Mouse (Mus musculus): ENCODE measurements at regions not wholly inside any gene's neighbourhood (a gene's known extent, or its start where the extent isn't known, plus 50 kb on each side); places are given as distances from the start of the nearest gene placed in this dataset.

DNA sequence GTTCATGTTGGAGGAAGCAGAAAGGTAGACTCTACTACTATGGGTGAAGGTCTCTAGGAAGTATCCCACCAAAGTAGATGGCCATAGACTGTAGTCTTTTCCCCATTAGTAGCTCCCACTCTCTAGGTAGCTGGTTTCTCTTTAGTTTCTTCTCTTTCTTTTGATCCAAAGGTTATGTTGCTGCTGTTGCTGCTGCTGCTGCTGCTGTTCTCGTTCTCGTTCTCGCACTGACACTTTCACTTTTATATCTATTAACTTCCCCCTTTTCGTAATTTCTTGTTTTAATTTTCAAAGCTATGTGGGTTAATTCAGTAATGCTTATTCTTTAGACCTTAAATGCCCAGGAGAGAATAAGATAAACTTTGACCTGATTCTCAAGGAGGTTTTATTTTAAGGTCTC lies 58.3 kb downstream of the Tmem100 start:
- no peak for DNase-seq (ENCODE audit: low spot score in 2 of 2)

GRCm38 (mm10) chr11:90094052-90094451 lies 63.9 kb downstream of the Tmem100 start:
- DNase-seq (ENCODE audit: low spot score in 2 of 2) = no peak

DNA sequence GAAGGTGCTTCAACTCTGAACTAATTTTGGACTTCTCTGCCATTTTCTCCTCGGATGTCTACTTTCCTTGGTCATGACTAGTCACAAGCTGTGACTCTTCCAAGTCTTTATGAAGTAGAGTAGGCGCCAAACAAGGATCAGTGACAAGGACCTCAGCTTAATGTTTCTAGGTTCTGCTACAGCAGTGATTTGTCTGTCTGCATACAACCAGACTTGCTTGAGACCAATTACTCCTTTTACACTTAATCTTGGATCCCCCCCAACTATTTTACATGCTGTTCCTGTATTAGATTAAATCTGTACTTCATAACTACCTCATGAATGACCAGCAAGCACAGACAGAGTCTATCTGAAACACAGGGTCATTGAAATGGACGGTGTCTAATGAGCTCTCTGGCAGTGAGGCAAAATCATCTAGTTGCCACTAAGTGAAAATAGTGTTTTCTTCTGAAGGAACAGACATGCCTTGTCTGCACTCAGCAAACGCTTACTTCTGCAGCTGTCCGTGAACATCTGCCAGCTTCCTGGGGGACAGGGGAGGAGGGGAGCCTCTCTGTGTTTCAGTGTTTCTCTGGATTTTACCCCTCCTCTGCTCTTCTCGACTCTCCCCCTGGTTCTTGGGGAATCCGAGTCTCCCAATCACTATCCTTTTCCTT lies 64.7 kb downstream of the Tmem100 start:
- DNase-seq (ENCODE audit: low spot score in 2 of 2) = no peak

- DNase-seq (ENCODE audit: low spot score in 2 of 2) = no peak
Measured at GRCm38 (mm10) chr11:90098471-90098870, 68.3 kb downstream of the Tmem100 start.

DNA sequence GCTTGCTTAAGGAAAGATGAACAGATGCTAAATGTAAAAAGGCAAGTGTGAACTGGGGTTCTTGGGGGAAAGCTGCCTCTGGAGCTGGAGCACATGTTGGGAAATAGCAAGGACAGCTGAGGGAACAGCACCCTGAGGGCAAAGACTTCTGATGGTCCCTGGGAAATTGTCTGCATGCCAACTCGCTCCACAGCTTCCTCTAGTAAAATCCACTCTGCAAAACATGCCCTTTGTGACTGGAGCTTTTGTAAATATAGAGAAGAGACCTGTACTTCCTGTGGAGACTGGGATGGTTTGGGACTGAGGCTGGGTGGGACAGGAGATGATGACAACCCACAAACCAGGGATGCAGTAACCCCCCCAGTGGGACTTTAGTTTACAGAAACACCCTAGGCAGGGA lies 69.0 kb downstream of the Tmem100 start:
- no peak for DNase-seq (ENCODE audit: low spot score in 2 of 2)

GRCm38 (mm10) chr11:90100161-90100560 lies 70.0 kb downstream of the Tmem100 start:
- DNase-seq (ENCODE audit: low spot score in 2 of 2) = no peak

DNA sequence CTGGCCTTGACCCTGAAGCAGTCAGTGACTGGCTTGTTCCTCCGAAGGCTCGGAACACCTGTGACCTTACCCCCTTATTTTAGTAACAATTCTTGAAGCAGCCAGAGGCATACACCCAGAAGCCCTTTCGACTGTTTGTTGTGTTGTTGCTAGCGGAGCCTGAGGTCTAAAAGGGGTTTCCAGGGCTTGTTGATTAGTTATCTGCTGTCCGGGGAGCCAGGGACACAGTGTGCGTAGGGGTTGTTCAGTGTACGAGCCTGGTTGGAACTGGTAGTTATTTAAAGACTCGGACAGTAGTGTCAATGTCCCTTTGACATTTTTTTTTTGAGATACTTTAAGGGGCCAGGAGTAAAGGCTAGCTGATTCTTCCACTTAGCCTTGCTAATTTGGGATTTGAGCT lies 71.1 kb downstream of the Tmem100 start:
- DNase-seq (ENCODE audit: low spot score in 2 of 2) = no peak

- no peak for DNase-seq (ENCODE audit: low spot score in 2 of 2)
Measured at GRCm38 (mm10) chr11:90106063-90106798, 76.1 kb downstream of the Tmem100 start.

DNA sequence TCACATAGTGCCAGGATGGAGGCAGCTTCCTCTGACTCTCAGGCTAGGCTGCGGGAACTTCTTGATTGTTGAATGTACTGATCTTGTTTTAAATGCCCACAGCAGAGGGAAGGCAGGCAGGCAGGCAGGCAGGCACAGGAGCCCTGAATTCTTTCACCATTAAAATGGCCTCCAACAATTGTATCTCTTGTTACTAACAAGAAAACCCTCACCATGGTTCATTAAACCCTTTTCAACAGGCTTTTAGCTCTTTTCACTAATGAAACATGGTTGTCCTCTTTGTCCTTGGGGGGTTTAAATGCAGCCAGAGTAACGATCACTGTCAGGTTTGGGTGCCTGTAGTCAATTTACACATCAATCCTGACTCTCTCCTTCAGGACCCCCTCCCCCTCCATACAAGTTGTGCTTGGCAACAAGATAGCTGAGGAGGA lies 77.8 kb upstream of the Gm45716 start:
- DNase-seq (ENCODE audit: low spot score in 2 of 2) = no peak

- no peak for DNase-seq (ENCODE audit: low spot score in 2 of 2)
Measured at GRCm38 (mm10) chr11:90110170-90110569, 77.3 kb upstream of the Gm45716 start.

GRCm38 (mm10) chr11:90112174-90112573 lies 75.3 kb upstream of the Gm45716 start:
- no peak for DNase-seq (ENCODE audit: low spot score in 2 of 2)

- DNase-seq (ENCODE audit: low spot score in 2 of 2) = no peak
Measured at GRCm38 (mm10) chr11:90116676-90117663, 70.5 kb upstream of the Gm45716 start.

- DNase-seq (ENCODE audit: low spot score in 2 of 2) = no peak
Measured at GRCm38 (mm10) chr11:90117664-90118295, 69.7 kb upstream of the Gm45716 start.

GRCm38 (mm10) chr11:90121902-90122301 lies 65.6 kb upstream of the Gm45716 start:
- DNase-seq (ENCODE audit: low spot score in 2 of 2) = no peak

DNA sequence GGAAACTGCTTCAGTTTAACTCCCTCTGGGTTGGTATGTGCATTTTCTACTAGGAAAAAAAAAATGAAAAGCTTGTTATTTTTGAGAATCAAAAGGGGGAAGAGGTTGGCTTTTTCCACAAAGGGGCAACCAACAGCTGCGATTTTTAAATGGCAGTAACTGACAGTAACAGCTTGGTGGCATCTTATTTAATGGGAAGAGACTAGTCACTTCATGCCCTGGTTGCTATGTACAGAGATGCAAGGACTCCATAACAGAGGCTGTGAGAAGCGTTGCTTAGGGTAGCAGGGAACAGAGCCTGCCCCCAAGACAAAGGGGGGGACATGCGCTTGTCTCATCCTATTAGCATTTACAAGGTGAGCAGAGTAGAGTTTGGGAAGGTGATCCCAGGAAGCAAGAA lies 64.8 kb upstream of the Gm45716 start:
- no peak for DNase-seq (ENCODE audit: low spot score in 2 of 2)

DNA sequence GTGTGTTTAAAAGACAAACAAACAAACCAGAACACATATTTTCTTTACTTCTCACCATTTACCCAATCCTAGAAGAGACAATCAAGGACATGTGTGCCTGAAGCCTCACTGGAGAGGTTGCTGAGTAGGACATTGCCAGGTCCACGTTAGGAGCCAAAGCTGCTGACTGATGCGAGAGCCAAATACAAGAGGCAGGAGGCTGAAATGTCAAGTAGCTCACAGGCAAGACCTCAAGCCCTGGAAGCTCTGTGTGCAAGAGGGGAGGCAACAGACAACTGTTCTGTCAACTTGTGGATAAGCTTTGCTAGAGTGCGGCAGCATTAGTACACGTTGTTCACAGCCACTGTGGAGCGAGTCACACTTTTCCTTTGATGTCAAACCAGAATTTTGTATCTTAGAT lies 63.6 kb upstream of the Gm45716 start:
- no peak for DNase-seq (ENCODE audit: low spot score in 2 of 2)

GRCm38 (mm10) chr11:90126289-90126688 lies 61.2 kb upstream of the Gm45716 start:
- DNase-seq (ENCODE audit: low spot score in 2 of 2) = no peak

GRCm38 (mm10) chr11:90128865-90129415 lies 58.5 kb upstream of the Gm45716 start:
- no peak for DNase-seq (ENCODE audit: low spot score in 2 of 2)

DNA sequence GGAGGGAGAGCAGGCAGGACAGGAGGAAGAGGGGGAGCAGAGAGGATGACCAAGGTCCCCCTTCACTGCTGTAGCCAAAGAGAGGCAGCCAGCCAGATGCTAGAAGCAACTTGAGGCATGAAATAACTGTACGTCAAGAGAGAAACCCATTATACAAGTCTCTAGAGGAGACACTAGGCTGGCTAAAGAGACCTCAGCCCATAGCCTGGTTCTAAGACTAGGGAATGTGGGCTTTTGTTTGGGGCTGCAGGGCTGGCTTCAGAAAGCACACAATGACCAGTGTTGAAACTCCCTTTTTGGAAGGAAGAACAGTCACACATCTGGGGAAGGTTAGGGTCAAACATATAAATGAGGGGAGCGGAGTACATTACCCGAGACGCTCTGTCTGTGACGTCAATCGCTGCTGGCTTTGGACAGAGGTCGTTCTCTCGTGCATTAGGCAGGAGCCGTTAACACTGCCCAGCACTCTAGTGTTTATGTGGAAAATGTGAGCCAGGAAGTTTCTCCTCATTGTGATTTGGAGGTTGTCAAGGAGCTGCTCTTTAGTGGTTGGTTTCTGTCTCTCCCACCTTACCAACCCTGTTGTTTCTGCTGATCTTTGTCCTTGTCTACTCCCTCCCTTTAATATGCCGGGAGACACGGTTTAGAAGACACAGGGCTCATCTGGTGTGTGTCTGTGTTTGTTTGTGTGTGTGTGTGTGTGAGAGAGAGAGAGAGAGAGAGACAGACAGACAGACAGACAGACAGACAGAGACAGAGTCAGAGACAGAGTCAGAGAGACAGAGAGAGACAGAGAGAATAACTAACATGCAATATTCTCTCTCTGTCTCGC lies 57.5 kb upstream of the Gm45716 start:
- DNase-seq (ENCODE audit: low spot score in 2 of 2) = no peak

DNA sequence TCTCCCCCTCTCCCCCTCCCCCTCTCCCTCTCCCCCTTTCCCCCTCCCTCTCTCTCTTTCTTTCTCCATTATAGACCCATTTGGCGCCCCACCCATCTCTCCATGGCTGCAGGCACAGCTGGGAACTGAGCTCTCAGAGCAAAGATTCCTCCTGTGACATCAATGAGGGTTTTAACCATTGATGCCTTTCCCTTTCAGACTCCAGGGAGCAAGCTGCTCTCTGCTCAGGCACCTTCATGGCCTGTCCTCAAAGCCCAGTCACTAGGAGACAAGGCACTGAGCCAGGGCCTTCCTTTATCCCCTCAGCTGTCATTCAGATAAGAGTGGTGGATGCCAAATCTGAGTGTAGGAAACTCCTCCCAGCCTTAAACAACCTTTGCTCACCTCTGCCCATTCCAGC lies 56.8 kb upstream of the Gm45716 start:
- DNase-seq (ENCODE audit: low spot score in 2 of 2) = peak in 1 of 2 experiments; percentile 11

DNA sequence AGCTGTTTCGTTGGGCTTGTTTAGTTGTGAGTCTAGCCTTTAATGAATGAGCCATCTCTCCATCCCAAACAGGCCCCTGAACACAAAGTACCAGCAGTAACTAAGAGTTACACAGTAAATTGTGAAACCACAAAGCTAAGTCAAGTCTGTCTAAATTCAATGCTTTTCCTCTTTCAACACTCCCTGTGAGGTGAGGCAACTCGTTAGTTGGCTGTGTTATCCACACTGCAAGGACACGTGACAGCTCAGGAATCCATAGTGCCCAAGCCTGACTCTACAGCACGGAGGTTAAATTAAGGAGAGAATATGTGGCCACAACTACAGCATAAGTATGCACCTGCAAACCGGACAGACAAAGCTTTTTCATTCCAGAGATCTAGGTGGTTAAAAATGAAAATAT lies 54.9 kb upstream of the Gm45716 start:
- no peak for DNase-seq (ENCODE audit: low spot score in 2 of 2)
